Mouse (Mus musculus): ENCODE measurements around the gene Rgs9. TPM values are rescaled to one million over a fixed set of nuclear protein-coding genes. Genes with fewer than 3 reads are reported as not detected.

Rgs9 gene
- polyA plus RNA-seq, 1 experiment, result 1.4 TPM

- peaks cover 12% of the 10 kb centered on the region for H3K4me1 ChIP-seq (ENCODE audit: control insufficient read depth, insufficient read depth, low read length)
- DNase-seq, result no peak
- no peak overlapping the region for H3K27ac ChIP-seq (ENCODE audit: insufficient read depth, low read depth, low read length)
- H3K4me3 ChIP-seq (ENCODE audit: insufficient read depth, low read depth, low read length), result no peak overlapping the region
- no peaks in the 10 kb centered on the region for H3K27me3 ChIP-seq (replicated peaks; ENCODE audit: control insufficient read depth, insufficient read depth, low read length)
- no peaks in the 10 kb centered on the region for H3K36me3 ChIP-seq (ENCODE audit: control insufficient read depth, insufficient read depth, low read length)
- TF ChIP-seq POLR2A (IDR thresholded peaks at IDR 0.05; ENCODE audit: low read depth, low read length) (no peak), CTCF (conservative IDR thresholded peaks at IDR 0.05; ENCODE audit: insufficient read depth, insufficient read length, low read depth, low read length) (no peak)
- WGBS, result 96% methylated on average over 8 of the region's 8 CpGs
Observed at GRCm38 (mm10) chr11:109339155-109339938, 41.4 kb upstream of the Rgs9 start.

DNA sequence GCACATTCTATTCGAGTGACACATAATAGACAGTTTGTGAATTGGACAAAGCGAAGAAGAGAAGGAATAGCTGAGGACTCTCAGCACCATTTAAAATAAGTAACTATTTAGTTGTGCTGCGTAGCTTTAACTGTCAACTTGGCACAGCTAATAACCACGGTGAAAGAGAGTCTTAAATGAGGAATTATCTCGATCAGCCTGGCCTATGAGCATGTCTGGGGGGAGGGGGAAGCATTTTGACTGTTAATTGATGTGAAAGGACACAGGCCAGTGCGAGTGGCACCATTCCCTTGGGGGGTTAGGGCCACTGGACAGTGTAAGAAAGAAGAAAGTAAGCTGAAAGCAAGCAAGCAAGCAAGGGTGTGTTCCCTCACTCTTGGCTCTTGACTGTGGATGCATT is 38.0 kb upstream of the Rgs9 start:
- DNase-seq, result no peak
- Histone ChIP-seq H3K27me3 (replicated peaks; ENCODE audit: control insufficient read depth, insufficient read depth, low read length) (no peaks in the 10 kb centered on the region), H3K27ac (ENCODE audit: insufficient read depth, low read depth, low read length) (no peak overlapping the region), H3K4me1 (ENCODE audit: control insufficient read depth, insufficient read depth, low read length) (peaks cover 5% of the 10 kb centered on the region; the same call in 1 of the 2 replicates), H3K4me3 (ENCODE audit: insufficient read depth, low read depth, low read length) (no peak overlapping the region), H3K36me3 (ENCODE audit: control insufficient read depth, insufficient read depth, low read length) (no peaks in the 10 kb centered on the region)
- WGBS, result 49% methylated on average over 6 of the region's 6 CpGs
- TF ChIP-seq CTCF (conservative IDR thresholded peaks at IDR 0.05; ENCODE audit: insufficient read depth, insufficient read length, low read depth, low read length) (no peak), POLR2A (IDR thresholded peaks at IDR 0.05; ENCODE audit: low read depth, low read length) (no peak)

DNA sequence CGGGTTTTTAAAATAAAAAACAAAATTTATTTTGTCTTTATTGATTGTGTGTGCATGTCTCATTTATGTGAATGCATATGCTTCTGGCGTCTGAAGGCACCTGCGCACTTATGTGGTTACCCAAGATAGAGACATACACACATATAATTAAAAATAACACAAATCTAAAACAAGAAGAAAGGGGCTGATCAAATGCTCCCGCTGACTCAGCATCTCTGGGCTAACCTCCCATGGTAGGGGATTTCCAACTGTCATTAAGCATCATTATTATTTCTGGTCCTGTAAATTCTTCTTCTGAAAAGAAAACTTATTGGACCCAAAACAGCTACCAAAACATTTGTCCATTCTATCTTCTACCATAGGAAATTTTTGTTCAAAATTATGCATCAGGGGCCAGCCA is 36.8 kb upstream of the Rgs9 start:
- H3K4me3 ChIP-seq (ENCODE audit: insufficient read depth, low read depth, low read length), result no peak overlapping the region
- no peak overlapping the region for H3K27ac ChIP-seq (ENCODE audit: insufficient read depth, low read depth, low read length)
- H3K4me1 ChIP-seq (ENCODE audit: control insufficient read depth, insufficient read depth, low read length), result peaks cover 5% of the 10 kb centered on the region; the same call in 1 of the 2 replicates
- H3K36me3 ChIP-seq (ENCODE audit: control insufficient read depth, insufficient read depth, low read length), result no peaks in the 10 kb centered on the region
- no peak for DNase-seq
- WGBS, result 92% methylated on average over 4 of the region's 4 CpGs
- H3K27me3 ChIP-seq (replicated peaks; ENCODE audit: control insufficient read depth, insufficient read depth, low read length), result no peaks in the 10 kb centered on the region
- no peak for TF ChIP-seq POLR2A (IDR thresholded peaks at IDR 0.05; ENCODE audit: low read depth, low read length)
- no peak for TF ChIP-seq CTCF (conservative IDR thresholded peaks at IDR 0.05; ENCODE audit: insufficient read depth, insufficient read length, low read depth, low read length)

DNA sequence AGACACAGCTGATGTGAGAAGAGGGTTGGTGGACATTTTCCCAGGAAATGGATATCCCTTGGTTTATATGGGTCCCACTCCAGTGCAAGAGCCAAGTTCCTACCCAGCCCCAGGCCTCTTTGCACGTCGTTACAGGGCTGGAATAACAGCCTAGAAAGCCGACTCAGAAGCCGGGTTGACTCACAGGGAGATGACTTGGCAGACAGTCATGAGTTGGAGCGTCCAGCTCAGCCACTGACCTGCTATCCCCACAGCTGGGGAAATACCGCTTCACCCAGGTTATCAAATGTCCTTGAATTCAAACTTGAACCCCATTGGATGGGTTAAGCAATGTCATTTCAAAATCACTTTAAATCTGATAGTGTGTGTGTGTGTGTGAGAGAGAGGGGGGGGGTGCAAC is 34.8 kb upstream of the Rgs9 start:
- no peak for TF ChIP-seq POLR2A (IDR thresholded peaks at IDR 0.05; ENCODE audit: low read depth, low read length)
- no peak for TF ChIP-seq CTCF (conservative IDR thresholded peaks at IDR 0.05; ENCODE audit: insufficient read depth, insufficient read length, low read depth, low read length)
- 65% methylated on average over 6 of the region's 6 CpGs for WGBS
- Histone ChIP-seq H3K36me3 (ENCODE audit: control insufficient read depth, insufficient read depth, low read length) (no peaks in the 10 kb centered on the region), H3K27ac (ENCODE audit: insufficient read depth, low read depth, low read length) (no peak overlapping the region), H3K4me1 (ENCODE audit: control insufficient read depth, insufficient read depth, low read length) (peaks cover 5% of the 10 kb centered on the region; the same call in 1 of the 2 replicates), H3K4me3 (ENCODE audit: insufficient read depth, low read depth, low read length) (no peak overlapping the region), H3K27me3 (replicated peaks; ENCODE audit: control insufficient read depth, insufficient read depth, low read length) (no peaks in the 10 kb centered on the region)
- no peak for DNase-seq

DNA sequence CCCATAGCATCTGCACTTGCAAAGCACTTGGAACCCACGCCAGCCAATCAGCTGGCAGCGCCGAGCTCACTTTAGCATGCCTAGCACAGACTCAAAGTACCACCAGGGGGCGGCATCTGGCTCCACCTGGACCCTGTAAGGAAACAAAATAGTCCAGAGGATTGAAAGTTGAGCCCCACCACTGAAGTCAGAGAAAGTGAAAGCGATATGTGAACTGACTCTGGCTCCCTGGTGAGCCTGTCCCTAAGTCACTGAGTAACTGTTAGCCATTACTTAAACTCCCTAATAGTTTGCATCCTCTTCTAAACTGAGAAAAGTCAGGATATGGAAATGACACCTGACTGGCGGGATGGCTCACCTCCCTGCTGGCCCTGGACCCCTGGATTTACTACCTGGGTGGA is 33.5 kb upstream of the Rgs9 start:
- WGBS, result 3% methylated on average over 6 of the region's 6 CpGs
- DNase-seq, result peak; percentile 97
- H3K27me3 ChIP-seq (replicated peaks; ENCODE audit: control insufficient read depth, insufficient read depth, low read length), result no peaks in the 10 kb centered on the region
- no peak for TF ChIP-seq POLR2A (IDR thresholded peaks at IDR 0.05; ENCODE audit: low read depth, low read length)
- TF ChIP-seq CTCF (conservative IDR thresholded peaks at IDR 0.05; ENCODE audit: insufficient read depth, insufficient read length, low read depth, low read length), result peak; percentile 93
- H3K4me3 ChIP-seq (ENCODE audit: insufficient read depth, low read depth, low read length), result peak overlapping the region; percentile 43
- H3K27ac ChIP-seq (ENCODE audit: insufficient read depth, low read depth, low read length), result peak overlapping the region; percentile 10; the same call in 1 of the 2 replicates
- H3K36me3 ChIP-seq (ENCODE audit: control insufficient read depth, insufficient read depth, low read length), result no peaks in the 10 kb centered on the region
- H3K4me1 ChIP-seq (ENCODE audit: control insufficient read depth, insufficient read depth, low read length), result peaks cover 5% of the 10 kb centered on the region; the same call in 1 of the 2 replicates

DNA sequence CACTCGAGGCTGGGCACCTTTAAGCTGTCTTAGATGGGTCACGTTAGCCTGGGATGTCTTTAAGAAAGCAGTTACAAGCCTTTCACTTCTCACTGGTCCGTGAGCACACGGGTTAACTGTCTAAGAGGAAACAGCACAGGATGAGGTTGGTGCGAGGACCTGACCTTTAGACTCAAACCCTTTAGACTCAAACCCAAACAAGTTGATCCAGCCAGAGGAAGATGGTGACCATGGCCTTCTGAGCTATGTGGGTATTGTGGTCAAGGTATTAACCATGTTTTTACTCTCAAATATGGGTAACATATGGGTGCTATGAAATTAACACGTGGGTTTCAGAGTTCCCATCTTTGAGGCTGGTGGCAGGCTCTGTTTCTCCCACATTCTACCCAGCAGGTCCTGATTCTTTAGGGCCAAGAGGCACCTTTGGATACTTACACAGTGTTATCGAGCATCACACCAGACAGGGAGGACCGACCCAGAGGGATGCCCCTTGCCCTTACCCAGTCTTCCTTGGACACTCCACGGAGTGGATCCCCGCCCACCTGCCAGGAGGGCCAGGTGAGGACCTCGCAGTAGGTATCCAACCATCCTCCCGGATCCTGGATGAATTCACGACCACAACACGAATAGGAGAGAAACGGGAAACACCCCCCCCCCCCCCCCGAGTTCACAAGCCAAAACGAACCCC is 32.9 kb upstream of the Rgs9 start:
- TF ChIP-seq CTCF (conservative IDR thresholded peaks at IDR 0.05; ENCODE audit: insufficient read depth, insufficient read length, low read depth, low read length), result no peak
- no peak for DNase-seq
- WGBS, result 30% methylated on average over 17 of the region's 17 CpGs
- H3K27me3 ChIP-seq (replicated peaks; ENCODE audit: control insufficient read depth, insufficient read depth, low read length), result no peaks in the 10 kb centered on the region
- no peak overlapping the region for H3K4me3 ChIP-seq (ENCODE audit: insufficient read depth, low read depth, low read length)
- no peak overlapping the region for H3K27ac ChIP-seq (ENCODE audit: insufficient read depth, low read depth, low read length)
- H3K36me3 ChIP-seq (ENCODE audit: control insufficient read depth, insufficient read depth, low read length), result no peaks in the 10 kb centered on the region
- H3K4me1 ChIP-seq (ENCODE audit: control insufficient read depth, insufficient read depth, low read length), result peaks cover 3% of the 10 kb centered on the region; the same call in 1 of the 2 replicates

DNA sequence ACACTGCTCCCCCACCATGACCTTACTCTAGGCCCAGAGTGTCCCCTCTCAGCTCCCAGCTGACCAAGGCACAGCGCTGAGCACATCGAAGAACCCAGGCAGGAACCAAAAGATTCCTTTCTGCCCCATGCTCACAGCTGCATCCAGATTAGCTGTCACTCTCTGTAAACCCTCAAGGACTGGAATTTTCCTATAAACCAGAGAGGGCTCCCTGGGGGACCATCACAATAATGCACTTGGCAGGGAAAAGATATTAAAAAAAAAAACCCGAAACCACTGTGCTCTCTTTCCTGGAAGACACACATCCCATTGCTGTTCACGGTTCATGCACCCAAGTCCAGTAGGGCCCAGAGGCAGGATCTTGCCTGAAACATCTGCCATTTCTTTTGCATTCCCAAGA is 31.4 kb upstream of the Rgs9 start:
- peak; percentile 64 for DNase-seq
- no peaks in the 10 kb centered on the region for H3K27me3 ChIP-seq (replicated peaks; ENCODE audit: control insufficient read depth, insufficient read depth, low read length)
- no peaks in the 10 kb centered on the region for H3K36me3 ChIP-seq (ENCODE audit: control insufficient read depth, insufficient read depth, low read length)
- no peak overlapping the region for H3K4me3 ChIP-seq (ENCODE audit: insufficient read depth, low read depth, low read length)
- WGBS, result 35% methylated on average over 4 of the region's 4 CpGs
- TF ChIP-seq POLR2A (IDR thresholded peaks at IDR 0.05; ENCODE audit: low read depth, low read length), result no peak
- no peak for TF ChIP-seq CTCF (conservative IDR thresholded peaks at IDR 0.05; ENCODE audit: insufficient read depth, insufficient read length, low read depth, low read length)
- peaks cover 3% of the 10 kb centered on the region; the same call in 1 of the 2 replicates for H3K4me1 ChIP-seq (ENCODE audit: control insufficient read depth, insufficient read depth, low read length)
- 0 out of 2 replicates have a peak overlapping the region, but pooled peaks have one; percentile 17 for H3K27ac ChIP-seq (ENCODE audit: insufficient read depth, low read depth, low read length)
